Mouse (Mus musculus): Measurements from ENCODE around the gene Angptl2. TPM values are rescaled to one million over a fixed set of nuclear protein-coding genes. Genes with fewer than 3 reads are reported as not detected.

Gene Angptl2
- polyA plus RNA-seq, 1 experiment from 2014 or later: 31.5 TPM

DNA sequence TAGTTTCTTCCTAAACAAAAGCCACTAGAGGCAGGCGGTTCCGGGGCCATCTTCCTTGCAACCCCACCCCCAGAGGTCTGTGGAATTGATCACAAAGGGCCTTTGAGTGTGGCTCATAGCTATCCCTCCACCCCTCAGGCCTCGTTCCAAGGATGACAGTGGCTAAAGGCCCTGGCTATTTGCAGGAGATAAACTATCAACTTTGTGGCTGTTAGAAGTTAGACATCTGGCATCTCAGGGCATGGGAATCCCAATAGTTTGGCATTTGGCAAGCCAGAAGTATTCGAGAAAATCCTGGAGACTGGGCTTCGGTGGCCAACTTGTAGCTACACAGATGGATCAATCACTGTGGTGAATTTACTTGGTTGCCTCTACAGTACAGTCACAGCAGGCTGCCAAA, 18.0 kb downstream of the Angptl2 start:
- Histone ChIP-seq H3K4me3 (no peak overlapping the region), H3K36me3 (peaks cover 10% of the 10 kb centered on the region), H3K4me2 (replicated peaks) (no peak overlapping the region), H3K27ac (replicated peaks) (no peak overlapping the region), H3K27me3 (no peaks in the 10 kb centered on the region), H3K9me3 (no peaks in the 10 kb centered on the region), H3K4me1 (peaks cover 8% of the 10 kb centered on the region; the same call in 1 of the 2 replicates), H3K9ac (replicated peaks) (no peak overlapping the region)
- ATAC-seq (ENCODE audit: low FRiP score, low read depth): no peak
- 82% methylated on average over 5 of the region's 5 CpGs for WGBS

DNA sequence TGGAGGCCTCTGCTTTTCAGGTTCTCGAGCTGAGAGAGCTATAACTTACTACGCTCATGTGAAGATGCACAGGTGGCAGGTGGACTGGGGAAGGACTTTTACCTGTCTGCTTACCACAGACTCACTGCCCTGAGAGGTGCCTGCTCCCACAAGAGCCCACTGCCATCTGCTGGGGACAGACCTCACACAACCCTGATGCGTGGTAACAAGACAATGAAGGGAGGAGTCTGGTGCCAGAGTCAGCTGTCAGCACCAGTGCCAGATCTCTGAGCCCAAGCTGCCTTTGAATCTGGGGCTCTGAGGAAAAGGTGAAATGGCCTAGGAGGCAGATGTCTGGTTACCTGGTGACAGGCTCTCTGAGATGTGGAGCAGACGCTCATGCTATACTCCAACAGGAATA, 19.0 kb downstream of the Angptl2 start:
- no peak overlapping the region for H3K9ac ChIP-seq (replicated peaks)
- no peak overlapping the region for H3K27ac ChIP-seq (replicated peaks)
- H3K9me3 ChIP-seq: no peaks in the 10 kb centered on the region
- peaks cover 8% of the 10 kb centered on the region; the same call in 1 of the 2 replicates for H3K4me1 ChIP-seq
- H3K4me2 ChIP-seq (replicated peaks): no peak overlapping the region
- no peak for ATAC-seq (ENCODE audit: low FRiP score, low read depth)
- WGBS: 82% methylated on average over 4 of the region's 4 CpGs
- H3K4me3 ChIP-seq: no peak overlapping the region
- no peaks in the 10 kb centered on the region for H3K27me3 ChIP-seq
- peaks cover 7% of the 10 kb centered on the region for H3K36me3 ChIP-seq

DNA sequence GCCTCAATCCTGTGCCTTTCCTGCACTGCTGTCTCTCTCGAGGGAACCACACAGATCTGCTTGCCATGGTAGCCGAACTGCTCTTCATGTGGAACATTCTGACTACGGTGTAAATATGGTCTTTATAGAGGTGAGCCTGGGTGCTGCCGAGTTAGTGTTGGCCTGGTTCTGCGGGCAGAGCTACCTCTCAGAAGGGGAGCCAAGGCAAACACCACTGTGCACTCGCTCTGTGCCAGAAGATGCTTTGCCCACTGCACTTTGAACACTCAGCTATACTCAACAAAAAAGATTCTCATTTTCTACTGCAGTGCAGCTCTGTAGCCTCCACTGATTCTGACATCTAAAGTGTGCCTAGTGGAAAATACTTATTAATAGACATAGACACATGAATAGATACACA, 21.7 kb downstream of the Angptl2 start:
- Histone ChIP-seq H3K4me3 (no peak overlapping the region), H3K4me1 (peaks cover 5% of the 10 kb centered on the region; the same call in 1 of the 2 replicates), H3K27ac (replicated peaks) (no peak overlapping the region), H3K4me2 (replicated peaks) (no peak overlapping the region), H3K9ac (replicated peaks) (no peak overlapping the region), H3K9me3 (no peaks in the 10 kb centered on the region), H3K27me3 (no peaks in the 10 kb centered on the region), H3K36me3 (peaks cover 8% of the 10 kb centered on the region)
- ATAC-seq (ENCODE audit: low FRiP score, low read depth): no peak
- 91% methylated on average over 6 of the region's 6 CpGs for WGBS

DNA sequence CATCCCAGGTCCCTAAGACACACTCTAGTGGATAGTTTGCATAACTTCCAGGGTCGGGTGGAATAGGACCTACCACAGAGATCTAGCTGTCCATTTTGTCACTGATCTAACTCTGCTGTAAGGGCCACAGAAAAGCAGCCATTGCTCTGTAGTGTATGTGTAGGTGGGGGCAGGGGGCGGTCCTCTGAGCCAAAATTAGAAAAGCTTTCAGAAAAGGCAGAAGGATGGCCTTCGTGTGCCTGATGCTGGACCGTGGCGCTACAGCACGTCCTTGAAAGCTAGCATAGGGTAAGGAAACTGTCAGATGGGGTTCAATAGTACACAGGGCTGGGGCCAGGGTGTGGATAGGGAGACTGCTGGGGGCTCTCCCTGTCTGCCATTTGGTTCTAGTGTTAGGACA, 29.0 kb downstream of the Angptl2 start:
- H3K27ac ChIP-seq (replicated peaks): no peak overlapping the region
- no peak for ATAC-seq (ENCODE audit: low FRiP score, low read depth)
- H3K27me3 ChIP-seq: no peaks in the 10 kb centered on the region
- H3K36me3 ChIP-seq: peaks cover 24% of the 10 kb centered on the region
- no peak overlapping the region for H3K4me2 ChIP-seq (replicated peaks)
- no peak overlapping the region for H3K9ac ChIP-seq (replicated peaks)
- 89% methylated on average over 6 of the region's 6 CpGs for WGBS
- H3K4me1 ChIP-seq: 0 out of 2 replicates have a peak, but pooled peaks cover 6% of the 10 kb centered on the region
- no peak overlapping the region for H3K4me3 ChIP-seq
- H3K9me3 ChIP-seq: no peaks in the 10 kb centered on the region

DNA sequence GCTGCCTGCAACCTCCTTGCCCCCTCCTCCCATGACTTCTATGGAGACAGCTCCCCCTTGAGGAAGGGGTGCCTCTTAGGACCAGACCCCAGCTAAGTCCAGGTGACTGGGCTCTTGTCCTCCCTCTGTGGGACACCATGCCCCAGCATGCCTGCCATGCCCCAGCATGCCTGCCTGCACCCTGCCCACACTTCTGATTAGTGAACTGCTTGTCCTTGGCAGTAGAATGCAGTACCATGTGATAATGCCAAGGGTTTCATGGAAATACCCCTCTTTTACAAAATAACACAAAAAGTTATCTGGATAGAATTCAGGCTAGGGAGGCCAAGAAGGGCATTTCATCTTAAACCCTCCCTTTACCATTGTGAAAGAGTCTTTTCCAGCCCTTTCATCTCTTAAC, 29.5 kb downstream of the Angptl2 start:
- Histone ChIP-seq H3K36me3 (peaks cover 24% of the 10 kb centered on the region), H3K27ac (replicated peaks) (no peak overlapping the region), H3K4me3 (no peak overlapping the region), H3K4me1 (0 out of 2 replicates have a peak, but pooled peaks cover 4% of the 10 kb centered on the region), H3K4me2 (replicated peaks) (no peak overlapping the region), H3K9ac (replicated peaks) (no peak overlapping the region), H3K27me3 (no peaks in the 10 kb centered on the region), H3K9me3 (no peaks in the 10 kb centered on the region)
- ATAC-seq (ENCODE audit: low FRiP score, low read depth): no peak

- 79% methylated on average over 5 of the region's 5 CpGs for WGBS
- Histone ChIP-seq H3K9ac (replicated peaks) (no peak overlapping the region), H3K4me2 (replicated peaks) (no peak overlapping the region), H3K36me3 (peaks cover 24% of the 10 kb centered on the region), H3K4me3 (no peak overlapping the region), H3K27ac (replicated peaks) (no peak overlapping the region), H3K27me3 (no peaks in the 10 kb centered on the region), H3K9me3 (no peaks in the 10 kb centered on the region), H3K4me1 (0 out of 2 replicates have a peak, but pooled peaks cover 4% of the 10 kb centered on the region)
- ATAC-seq (ENCODE audit: low FRiP score, low read depth): no peak
Observed at GRCm38 (mm10) chr2:33246841-33247240, 31.0 kb downstream of the Angptl2 start.

GRCm38 (mm10) chr2:33248549-33248948, 32.7 kb downstream of the Angptl2 start:
- no peak for ATAC-seq (ENCODE audit: low FRiP score, low read depth)
- H3K4me2 ChIP-seq (replicated peaks): no peak overlapping the region
- 0 out of 2 replicates have a peak, but pooled peaks cover 4% of the 10 kb centered on the region for H3K4me1 ChIP-seq
- H3K36me3 ChIP-seq: peaks cover 11% of the 10 kb centered on the region
- no peak overlapping the region for H3K27ac ChIP-seq (replicated peaks)
- no peaks in the 10 kb centered on the region for H3K27me3 ChIP-seq
- no peak overlapping the region for H3K4me3 ChIP-seq
- no peaks in the 10 kb centered on the region for H3K9me3 ChIP-seq
- WGBS: 93% methylated on average over 7 of the region's 7 CpGs
- H3K9ac ChIP-seq (replicated peaks): no peak overlapping the region

- Histone ChIP-seq H3K4me2 (replicated peaks) (no peak overlapping the region), H3K36me3 (peaks cover 4% of the 10 kb centered on the region; the same call in 1 of the 2 replicates), H3K4me1 (peaks cover 14% of the 10 kb centered on the region; the same call in 1 of the 2 replicates), H3K27me3 (no peaks in the 10 kb centered on the region), H3K27ac (replicated peaks) (no peak overlapping the region), H3K4me3 (no peak overlapping the region), H3K9ac (replicated peaks) (no peak overlapping the region), H3K9me3 (no peaks in the 10 kb centered on the region)
- ATAC-seq (ENCODE audit: low FRiP score, low read depth): no peak
- WGBS: 66% methylated on average over 3 of the region's 3 CpGs
Observed at GRCm38 (mm10) chr2:33249922-33250633, 34.2 kb downstream of the Angptl2 start.

DNA sequence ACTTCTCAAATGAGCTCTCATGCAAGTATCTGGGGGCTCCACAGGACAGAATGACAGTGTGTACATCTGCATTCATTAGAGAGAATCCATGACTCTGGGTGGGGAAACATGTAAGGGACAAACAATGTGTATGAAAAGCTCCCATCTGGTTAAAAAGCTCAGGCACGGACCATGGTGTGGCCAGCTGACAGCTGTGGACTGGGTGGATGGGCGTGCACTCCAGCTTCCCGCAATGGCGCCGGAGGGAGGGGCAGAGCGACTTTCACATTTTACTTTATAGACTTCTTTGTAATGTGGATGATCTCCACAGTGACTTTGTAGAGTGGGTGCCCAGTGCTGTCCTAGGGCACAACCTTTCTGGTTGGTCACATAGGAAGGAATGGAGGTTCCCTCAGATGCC, 36.9 kb downstream of the Angptl2 start:
- 89% methylated on average over 6 of the region's 6 CpGs for WGBS

DNA sequence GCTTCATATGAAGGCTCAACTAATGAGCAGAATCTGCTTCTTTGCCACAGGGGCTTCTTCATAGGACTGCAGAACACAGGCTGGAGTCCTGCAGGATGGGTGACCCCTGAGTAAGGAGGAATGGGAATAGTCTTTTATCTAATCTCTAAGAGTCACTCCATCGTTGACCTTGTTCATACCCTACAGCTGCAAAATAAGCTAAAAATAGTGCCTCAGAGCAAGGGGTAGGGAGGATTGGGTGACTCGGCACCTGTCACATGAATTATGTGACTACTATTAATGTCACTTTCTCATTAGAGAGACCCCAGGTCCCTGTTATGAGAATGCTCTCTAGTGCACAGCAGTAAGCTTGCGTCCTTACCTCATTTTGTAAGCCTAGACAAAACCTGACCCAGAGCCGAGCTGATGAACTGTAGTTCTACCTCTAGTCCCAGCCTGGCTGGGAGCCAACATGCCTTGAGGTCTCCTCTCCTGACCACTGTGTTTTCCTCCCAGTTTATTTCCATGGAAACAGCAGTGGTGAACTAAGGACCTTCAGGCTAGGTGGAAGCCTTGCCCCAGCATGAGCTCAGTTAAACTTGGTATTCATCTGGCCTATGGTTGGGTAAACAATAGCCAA, 37.8 kb downstream of the Angptl2 start:
- 73% methylated on average over 4 of the region's 4 CpGs for WGBS
- no peak overlapping the region for H3K9ac ChIP-seq (replicated peaks)
- no peak overlapping the region for H3K4me2 ChIP-seq (replicated peaks)
- H3K4me3 ChIP-seq: no peak overlapping the region
- H3K27ac ChIP-seq (replicated peaks): no peak overlapping the region
- ATAC-seq (ENCODE audit: low FRiP score, low read depth): no peak
- H3K36me3 ChIP-seq: peaks cover 4% of the 10 kb centered on the region; the same call in 1 of the 2 replicates
- no peaks in the 10 kb centered on the region for H3K9me3 ChIP-seq
- H3K27me3 ChIP-seq: no peaks in the 10 kb centered on the region
- peaks cover 11% of the 10 kb centered on the region; the same call in 1 of the 2 replicates for H3K4me1 ChIP-seq

More for the DNA sequence above, 36.9 kb downstream of the Angptl2 start:
- H3K4me2 ChIP-seq (replicated peaks): no peak overlapping the region
- no peaks in the 10 kb centered on the region for H3K9me3 ChIP-seq
- peaks cover 4% of the 10 kb centered on the region; the same call in 1 of the 2 replicates for H3K36me3 ChIP-seq
- no peaks in the 10 kb centered on the region for H3K27me3 ChIP-seq
- no peak overlapping the region for H3K27ac ChIP-seq (replicated peaks)
- no peak overlapping the region for H3K4me3 ChIP-seq
- H3K4me1 ChIP-seq: peaks cover 11% of the 10 kb centered on the region; the same call in 1 of the 2 replicates
- H3K9ac ChIP-seq (replicated peaks): no peak overlapping the region
- no peak for ATAC-seq (ENCODE audit: low FRiP score, low read depth)

DNA sequence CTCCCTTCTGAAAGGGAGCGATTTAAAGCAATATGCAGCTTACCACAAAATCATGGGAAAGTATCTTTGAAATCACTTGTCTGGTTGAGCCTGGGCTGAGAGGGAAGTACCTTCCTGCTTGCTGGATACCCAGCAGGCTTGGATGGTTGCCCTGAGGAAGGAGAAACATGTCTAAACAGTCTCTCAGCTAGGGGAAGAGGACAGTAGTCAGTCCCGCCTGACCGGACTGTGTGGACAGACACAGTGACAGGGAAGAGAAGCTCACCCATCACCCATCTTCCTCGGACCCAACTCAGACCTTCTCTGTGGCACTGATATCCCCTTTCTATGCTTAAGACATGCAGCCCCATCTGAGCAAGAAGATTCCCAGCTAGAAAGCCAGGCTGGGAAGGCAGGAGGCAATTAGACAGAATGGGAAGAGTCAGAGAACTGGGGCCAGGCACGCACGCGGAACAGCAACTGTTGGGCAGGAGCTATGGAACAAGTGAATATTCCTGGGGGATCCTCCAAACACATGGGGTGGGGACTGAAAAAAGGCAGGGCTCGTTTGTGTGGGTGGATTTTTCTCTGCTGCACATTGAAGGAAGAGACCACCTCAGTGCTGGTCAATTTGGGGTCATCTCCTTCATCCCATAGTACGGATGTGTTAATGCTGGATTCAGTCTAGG, 38.6 kb downstream of the Angptl2 start:
- H3K27me3 ChIP-seq: no peaks in the 10 kb centered on the region
- 88% methylated on average over 9 of the region's 9 CpGs for WGBS
- no peak overlapping the region for H3K9ac ChIP-seq (replicated peaks)
- no peaks in the 10 kb centered on the region for H3K9me3 ChIP-seq
- no peak overlapping the region for H3K4me3 ChIP-seq
- peaks cover 11% of the 10 kb centered on the region; the same call in 1 of the 2 replicates for H3K4me1 ChIP-seq
- H3K27ac ChIP-seq (replicated peaks): 0 out of 2 replicates have a peak overlapping the region, but pooled peaks have one; percentile 15
- no peak for ATAC-seq (ENCODE audit: low FRiP score, low read depth)
- peaks cover 6% of the 10 kb centered on the region; the same call in 1 of the 2 replicates for H3K36me3 ChIP-seq
- no peak overlapping the region for H3K4me2 ChIP-seq (replicated peaks)
